Mouse (Mus musculus) CD4-positive, CD25-positive, alpha-beta regulatory T cell, adult 2 months (primary cell): ENCODE measurements around the gene Celf3.

Source experiments
- DNase-seq: peaks from one replicate; pipeline ENCODE4 v3.0.0-alpha.2; 2012; ENCODE audit warnings: low read depth, low spot score

Celf3 gene

GRCm38 (mm10) chr3:94479564-94479963, 1.5 kb downstream of the Celf3 start:
- no peak for DNase-seq

DNA sequence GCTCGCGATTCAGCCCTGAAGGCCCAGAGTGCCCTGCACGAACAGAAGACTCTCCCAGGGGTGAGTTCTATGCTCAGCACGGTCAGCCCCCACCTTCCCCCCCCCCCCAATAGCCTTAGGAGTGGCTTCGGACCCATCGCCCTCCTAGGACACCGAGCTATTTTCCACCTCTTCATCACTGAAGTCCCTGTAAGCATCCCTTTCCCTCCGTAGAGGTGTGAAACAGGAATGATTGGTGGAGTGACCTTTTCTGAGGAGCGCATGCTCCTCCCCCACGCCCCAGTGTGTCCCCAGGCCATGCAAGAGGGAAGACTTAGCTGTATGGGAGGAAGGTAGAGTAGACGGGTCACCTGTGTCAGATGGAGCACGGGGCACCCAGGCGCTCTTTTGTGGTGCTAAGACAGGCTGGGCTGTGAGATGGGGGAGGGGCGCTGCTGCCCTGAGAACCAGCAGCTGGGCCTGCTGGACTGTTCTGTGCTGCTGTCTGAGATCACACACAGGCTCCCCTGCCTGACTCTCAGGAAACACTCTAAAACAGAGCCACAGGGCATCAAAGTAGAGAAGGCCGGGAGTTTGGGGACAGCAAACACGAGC, 2.3 kb downstream of the Celf3 start, which contains the start of gene Riiad1:
Gene Riiad1 (minus strand): TSS at position 51 of the 594 bp plus-strand sequence.
- no peak for DNase-seq

DNA sequence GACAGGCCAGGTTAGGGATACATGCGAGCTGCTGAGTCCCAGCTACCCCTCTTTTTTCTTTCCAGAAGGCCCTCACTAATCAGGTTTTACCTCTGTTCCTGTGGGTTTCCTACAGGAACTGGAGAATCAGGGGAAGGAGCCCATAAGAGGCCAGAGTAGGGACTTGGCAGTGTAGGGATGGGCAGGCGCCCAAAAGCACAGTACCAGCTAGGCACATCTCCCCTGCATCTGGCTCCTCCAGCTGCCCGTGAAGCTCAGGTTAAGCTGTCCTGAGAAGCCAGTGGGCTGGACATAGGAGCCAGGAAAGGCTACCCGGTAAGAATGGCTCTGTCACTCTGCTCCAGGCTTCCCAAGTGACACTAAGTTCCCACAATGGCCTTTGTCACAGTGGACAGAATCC, 3.3 kb downstream of the Celf3 start:
- no peak for DNase-seq

DNA sequence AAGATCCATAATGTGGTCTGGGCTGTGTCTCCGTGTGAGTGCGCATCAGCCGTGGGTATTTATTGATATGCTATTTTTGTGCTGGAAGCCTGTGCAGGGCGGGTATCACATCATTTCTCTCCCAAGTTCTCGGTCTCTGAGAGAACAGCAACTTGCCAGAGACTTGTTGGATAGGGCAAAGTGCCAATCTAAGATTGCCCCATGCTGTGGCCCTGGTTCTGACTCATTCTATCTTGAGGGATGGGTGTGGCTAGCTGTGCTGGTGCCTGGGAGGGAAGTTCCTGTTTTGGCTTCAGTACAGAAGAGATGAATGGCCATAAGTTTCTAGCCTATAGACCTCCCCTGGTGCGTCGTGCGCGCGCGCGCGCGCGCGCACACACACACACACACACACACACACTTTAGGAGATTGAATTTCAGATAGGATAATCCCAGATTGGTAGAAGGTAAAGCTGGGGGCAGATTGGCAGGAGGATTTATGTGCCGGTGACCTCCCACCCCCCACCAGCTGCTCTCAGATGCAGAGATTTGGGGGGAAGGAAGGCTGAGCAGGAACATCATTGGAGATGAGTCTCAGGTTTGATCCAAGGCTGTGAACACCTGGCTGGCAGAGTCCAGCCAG, 4.8 kb downstream of the Celf3 start:
- DNase-seq = peak; percentile 28

- DNase-seq = peak; percentile 70
Observed at GRCm38 (mm10) chr3:94483790-94484439, 5.8 kb downstream of the Celf3 start.

DNA sequence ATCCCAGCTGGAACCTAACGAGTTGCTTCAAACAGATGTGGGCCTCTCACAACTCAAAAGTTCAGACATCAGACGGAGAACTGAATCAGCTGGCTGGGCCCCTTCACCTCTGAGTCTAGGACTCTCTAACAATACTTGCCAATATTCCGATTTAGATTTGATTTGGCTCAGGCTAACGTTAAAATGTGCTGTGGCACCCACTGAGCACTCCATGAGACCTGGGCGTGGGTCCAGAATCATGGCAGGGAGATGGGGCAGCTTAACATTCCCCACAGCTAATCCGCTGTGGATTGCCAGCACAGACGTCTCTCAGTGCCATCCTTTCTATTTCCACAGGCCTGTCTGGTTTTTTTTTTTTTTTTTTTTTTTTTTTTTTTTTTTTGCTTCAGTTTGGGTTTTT, 7.8 kb downstream of the Celf3 start:
- no peak for DNase-seq

- DNase-seq = no peak
Observed at GRCm38 (mm10) chr3:94487581-94487980, 9.5 kb downstream of the Celf3 start.

DNA sequence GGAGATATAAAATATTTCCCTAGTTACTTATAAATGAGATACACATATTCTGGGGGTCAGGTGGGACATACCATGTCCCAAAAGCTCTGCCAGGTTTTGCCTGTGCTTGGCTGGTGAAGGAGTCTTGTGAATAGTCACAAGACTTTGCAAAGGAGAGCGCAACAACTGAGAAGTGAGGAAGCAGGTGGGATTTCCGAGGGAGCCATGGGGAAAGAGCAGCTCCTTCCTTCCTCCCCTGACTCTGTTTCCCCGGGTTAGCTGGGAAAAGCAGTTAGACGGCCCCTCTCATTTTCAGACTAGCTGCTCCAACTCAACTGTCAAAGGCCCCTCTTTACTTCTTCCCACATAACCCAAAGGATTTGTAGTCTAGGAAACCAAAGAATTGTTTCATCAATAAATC, 19.1 kb downstream of the Celf3 start:
- DNase-seq = no peak

- DNase-seq = peak; percentile 24
Observed at GRCm38 (mm10) chr3:94502243-94502642, 24.1 kb downstream of the Celf3 start.

GRCm38 (mm10) chr3:94506664-94507063, 28.6 kb downstream of the Celf3 start:
- DNase-seq = peak; percentile 41

DNA sequence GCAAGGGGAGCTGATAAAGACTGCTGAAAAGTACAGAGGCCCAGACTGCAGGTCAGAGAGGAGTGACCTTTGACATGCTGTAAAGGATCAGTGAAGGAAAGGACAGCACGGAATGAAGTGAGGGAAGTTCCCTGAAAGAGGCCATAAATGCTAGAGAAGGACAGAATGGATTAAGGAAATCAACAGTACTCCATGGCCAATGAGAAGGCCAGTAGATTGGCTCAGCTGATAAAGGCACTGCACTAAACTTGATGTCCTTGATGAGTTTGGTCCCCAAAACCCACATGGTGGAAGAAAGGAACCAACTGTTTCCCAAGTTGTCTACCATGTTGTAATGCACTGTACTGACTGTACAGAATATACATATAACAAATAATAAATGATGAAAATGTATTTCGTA, 48.6 kb downstream of the Celf3 start:
- DNase-seq = no peak

DNA sequence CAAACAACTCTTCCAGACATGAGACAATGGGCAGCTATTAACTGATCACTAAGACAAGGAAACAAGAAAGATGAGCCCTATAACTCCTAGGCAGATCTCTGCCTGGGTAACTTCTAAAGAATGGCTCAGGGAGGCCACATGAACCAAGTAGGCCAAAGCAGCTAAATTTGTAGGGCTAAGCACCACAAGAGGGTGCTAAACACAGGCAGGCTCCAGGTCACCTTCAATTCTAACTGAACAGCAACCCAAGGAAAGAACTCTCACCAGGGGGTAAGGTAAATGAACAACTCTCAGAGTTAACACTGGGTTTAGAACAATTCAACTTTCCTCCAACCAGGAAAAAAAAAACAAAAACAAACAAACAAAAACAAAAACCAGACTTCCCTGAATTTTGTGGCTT, 55.9 kb downstream of the Celf3 start:
- DNase-seq = peak; percentile 48

- no peak for DNase-seq
Observed at GRCm38 (mm10) chr3:94537187-94537586, 59.1 kb downstream of the Celf3 start.
